Mouse (Mus musculus): ENCODE measurements around the gene Ccdc61. TPM values are rescaled to one million over a fixed set of nuclear protein-coding genes. Genes with fewer than 3 reads are reported as not detected.
"Not testable (repeated sequence)": the region's sequence is repeated elsewhere in the genome, so short reads cannot be mapped to it uniquely, and the experiment has no call there.

The Ccdc61 gene
- total RNA-seq, 4 experiments from 2014 or later: 4.0 to 5.6 (median 4.7) TPM

GRCm38 (mm10) chr7:18916254-18916653 is 6.0 kb upstream of the Ccdc61 start:
- DNase-seq (ENCODE audit: low spot score in 2 of 2): no peak

DNA sequence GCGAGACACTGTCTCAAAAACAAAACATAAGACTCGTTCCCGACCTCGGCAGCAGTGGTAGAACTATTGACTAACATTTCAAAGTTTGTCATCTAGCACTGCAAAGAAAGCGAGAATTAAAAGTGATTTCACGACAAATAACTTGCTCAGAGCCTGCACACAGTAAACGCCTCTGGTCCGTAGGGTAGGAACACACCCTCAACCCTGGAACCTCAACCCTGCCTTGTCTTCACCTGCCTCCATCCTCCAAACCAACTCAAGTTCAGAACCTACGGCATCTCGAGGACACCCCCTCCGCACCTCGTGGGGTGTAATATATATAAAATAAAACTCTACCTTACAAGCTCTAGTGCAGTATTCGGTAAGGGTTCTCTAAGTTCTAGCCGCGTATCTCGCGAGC is 418 bp downstream of the Ccdc61 start:
- no peak for DNase-seq (ENCODE audit: low spot score in 2 of 2)

- no peak for DNase-seq (ENCODE audit: low spot score in 2 of 2)
Measured at GRCm38 (mm10) chr7:18904971-18905370, 5.2 kb downstream of the Ccdc61 start.

GRCm38 (mm10) chr7:18902486-18902885 is 7.7 kb downstream of the Ccdc61 start:
- DNase-seq (ENCODE audit: low spot score in 2 of 2): no peak

DNA sequence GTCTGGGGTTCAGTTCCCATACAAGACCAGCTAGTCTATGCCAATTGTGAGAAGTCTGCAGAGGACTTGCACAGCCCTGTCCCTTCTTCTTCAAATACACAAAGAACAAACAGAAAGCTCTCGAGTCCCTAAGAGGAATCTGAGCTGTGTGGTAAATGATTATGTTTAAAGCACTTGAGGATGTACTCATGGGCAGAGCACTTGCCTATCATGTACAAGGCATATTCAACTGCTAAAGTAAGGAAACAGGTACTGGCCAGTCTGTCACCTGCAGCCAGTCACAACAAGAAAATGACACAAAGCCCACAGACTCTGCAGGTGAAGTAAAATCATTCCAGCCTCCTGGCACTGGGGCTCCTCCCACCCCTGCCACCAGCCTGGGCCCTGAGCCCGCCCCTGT is 9.7 kb downstream of the Ccdc61 start:
- DNase-seq (ENCODE audit: low spot score in 2 of 2): no peak

- DNase-seq (ENCODE audit: low spot score in 2 of 2): peak in 1 of 2 experiments; percentile 28
Measured at GRCm38 (mm10) chr7:18896536-18896935, 13.7 kb downstream of the Ccdc61 start.

DNA sequence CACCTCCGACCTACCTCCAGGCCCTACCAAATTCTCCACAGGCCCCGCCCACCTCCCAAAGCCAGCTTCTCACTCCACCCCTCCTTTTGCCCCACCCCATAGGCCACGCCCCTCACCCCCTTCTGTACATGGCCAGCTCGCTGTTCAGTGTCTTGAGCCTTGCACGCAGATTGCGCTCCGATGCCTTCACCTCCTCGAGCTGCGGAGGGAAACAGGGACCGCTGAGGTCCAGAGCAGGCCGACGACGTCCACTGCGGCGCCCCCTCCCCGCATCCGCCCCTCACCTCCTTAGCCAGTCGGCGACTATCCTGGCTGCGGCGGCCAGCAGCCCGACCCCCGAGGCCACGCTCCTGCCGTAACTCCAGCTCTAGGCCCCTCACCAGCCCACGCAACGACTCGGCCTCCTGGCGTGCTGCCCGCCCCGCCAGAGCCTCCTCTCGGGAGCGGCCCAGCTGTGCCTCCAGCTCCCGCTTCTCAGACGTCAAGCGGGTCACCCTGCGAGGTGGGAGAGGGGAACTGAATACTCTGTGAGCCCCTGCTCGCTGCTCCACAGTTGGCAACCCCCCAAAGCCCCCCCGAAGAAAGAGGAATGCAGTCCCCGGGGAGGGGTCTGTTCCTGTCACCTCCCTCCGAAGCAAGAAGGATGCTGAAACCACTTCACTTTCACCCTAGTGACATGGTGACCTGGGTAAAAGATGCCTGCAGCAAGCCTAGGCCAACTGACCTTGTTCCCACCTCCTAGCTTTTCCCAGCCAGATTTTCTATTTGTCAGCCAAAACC is 16.4 kb downstream of the Ccdc61 start:
- peak; percentile 15 to 36 for DNase-seq (ENCODE audit: low spot score in 2 of 2)

GRCm38 (mm10) chr7:18893009-18893408 is 17.2 kb downstream of the Ccdc61 start:
- DNase-seq (ENCODE audit: low spot score in 2 of 2): no peak

GRCm38 (mm10) chr7:18891872-18892599 is 18.2 kb downstream of the Ccdc61 start:
- DNase-seq (ENCODE audit: low spot score in 2 of 2): peak; percentile 49 to 65

DNA sequence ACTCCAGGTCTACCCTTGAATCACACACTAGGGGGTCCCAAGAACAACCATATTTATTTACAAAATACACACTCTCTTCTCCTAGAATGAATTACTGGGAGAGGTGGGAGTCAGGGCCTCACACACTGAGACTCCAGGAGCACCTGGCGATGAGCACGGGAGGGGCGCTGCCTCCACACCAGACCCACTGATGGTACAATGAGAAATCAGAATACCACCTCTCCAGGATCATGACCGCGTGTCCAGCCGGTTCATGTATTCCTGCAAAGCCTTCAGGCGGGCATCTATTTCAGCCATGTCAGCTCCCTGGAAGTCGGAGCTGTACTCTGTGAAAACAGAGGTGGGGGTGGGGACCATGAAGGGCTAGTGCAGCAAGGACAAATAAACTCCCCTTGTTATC is 19.4 kb downstream of the Ccdc61 start:
- DNase-seq (ENCODE audit: low spot score in 2 of 2): no peak

DNA sequence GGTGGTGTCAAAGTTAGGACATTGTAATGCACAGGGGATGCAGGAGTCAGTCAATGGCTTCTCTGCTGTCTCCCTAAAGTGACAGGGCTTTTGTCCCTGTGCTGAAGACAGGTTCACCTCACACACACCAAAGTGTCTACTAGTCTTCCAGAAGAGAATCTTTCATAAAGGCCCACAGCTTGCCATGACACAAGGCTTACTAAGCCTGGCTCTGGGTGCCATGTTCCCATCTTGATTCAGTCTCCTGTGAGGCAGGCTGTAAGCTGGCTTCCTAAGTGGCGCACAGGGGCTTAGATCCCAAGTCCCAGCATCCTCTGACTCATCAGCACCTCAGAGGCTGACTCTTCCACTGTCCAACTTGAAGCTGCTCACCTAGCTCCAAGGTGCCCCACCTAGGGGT is 23.3 kb downstream of the Ccdc61 start:
- DNase-seq (ENCODE audit: low spot score in 2 of 2): no peak

GRCm38 (mm10) chr7:18884745-18885422 is 25.3 kb downstream of the Ccdc61 start:
- DNase-seq (ENCODE audit: low spot score in 2 of 2): no peak

DNA sequence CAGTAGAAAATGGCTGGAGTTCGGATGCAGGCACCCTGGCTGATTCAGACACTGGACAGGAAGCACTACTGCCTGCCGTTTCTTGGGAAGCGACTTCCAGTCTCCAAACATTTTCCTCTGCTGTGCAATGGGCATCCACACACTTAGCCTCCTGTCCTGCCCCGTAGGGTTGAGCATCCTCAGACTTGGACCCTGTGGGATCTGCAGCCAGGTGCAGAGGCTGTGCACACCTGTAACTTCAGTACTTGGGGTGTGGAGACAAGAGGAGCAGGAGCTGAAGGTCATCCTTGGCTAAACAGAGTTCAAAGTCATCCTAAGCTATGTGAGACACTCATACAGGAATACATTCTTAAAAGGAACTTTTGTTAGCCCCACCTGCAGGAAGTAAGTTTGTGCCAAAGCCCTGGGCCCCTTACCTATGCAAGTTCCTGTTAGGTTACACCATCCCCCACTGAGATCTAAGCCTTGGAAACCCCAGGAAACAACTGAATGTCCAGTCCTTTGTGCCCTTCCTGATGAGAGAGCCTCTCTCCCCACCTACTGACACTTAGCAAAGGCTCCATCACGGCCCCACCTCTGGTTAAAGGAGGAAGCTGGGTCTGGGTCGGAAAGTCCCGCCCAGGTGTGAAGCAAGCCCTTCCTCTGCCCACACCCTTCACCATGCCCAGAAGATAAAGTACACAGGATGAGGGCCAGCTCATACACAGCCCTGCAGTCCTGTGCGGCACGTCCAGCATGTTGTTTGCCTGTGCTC is 26.0 kb downstream of the Ccdc61 start:
- DNase-seq (ENCODE audit: low spot score in 2 of 2): no peak

- no peak for DNase-seq (ENCODE audit: low spot score in 2 of 2)
Measured at GRCm38 (mm10) chr7:18878691-18879090, 31.5 kb downstream of the Ccdc61 start.

- no peak for DNase-seq (ENCODE audit: low spot score in 2 of 2)
Measured at GRCm38 (mm10) chr7:18875372-18875771, 34.8 kb downstream of the Ccdc61 start.

DNA sequence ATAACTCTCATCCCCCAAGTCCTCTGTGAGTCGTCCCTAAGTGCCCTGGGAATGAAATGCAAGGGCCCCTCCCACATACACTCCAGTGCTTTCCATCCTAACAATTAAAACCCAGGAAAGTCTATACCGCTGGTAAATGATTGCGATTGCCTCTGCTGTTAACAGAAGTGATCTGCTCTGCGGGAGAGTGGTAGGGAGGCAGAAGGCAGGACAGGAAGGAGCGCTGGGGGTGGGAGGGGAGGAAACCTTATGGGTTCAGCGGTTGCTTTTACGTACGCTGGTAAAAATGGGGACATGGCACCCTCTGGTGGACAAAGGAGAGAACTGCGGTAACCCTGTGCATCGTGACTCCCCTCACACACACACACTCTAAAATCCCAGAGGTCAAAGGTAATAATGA is 37.0 kb downstream of the Ccdc61 start:
- DNase-seq (ENCODE audit: low spot score in 2 of 2): peak; percentile 22 to 25

GRCm38 (mm10) chr7:18872816-18873215 is 37.4 kb downstream of the Ccdc61 start:
- no peak for DNase-seq (ENCODE audit: low spot score in 2 of 2)

DNA sequence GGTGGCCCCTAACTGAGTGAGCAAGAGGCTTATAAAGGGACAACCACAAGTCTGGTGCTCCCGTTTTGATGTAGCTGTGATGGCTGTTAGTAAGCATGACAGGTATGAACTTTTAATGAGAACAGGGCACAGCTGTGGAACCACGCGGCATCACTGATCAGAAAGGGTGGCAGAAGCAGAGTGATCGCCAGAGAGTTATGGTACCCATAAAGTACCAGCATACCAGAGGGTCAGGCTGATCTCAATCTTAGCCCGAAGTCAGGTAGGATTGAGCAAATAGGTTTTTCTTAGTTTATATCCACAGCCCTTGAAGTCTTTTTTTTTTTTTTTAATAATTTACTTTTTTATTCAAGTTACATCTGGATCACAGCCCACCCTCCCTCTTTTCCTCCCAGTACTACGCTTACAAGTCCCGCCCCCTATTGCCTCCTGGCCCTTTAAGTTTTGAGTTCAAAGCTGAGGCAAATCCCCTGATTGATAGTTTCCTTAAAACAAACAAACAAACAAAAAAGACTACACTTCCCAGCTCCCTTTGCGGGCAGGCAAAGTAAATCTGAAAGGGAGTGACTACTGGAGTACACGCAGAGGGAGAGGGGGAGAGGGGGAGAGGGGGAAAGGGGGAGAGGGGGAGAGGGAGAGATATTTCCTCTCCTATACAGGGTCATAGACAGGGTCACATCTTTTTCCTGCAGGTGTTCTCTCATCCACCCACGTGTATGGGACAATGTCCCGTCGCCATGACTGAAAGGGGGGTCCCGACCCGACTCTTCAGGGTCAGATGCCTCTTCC is 38.0 kb downstream of the Ccdc61 start:
- no peak for DNase-seq (ENCODE audit: low spot score in 2 of 2)

DNA sequence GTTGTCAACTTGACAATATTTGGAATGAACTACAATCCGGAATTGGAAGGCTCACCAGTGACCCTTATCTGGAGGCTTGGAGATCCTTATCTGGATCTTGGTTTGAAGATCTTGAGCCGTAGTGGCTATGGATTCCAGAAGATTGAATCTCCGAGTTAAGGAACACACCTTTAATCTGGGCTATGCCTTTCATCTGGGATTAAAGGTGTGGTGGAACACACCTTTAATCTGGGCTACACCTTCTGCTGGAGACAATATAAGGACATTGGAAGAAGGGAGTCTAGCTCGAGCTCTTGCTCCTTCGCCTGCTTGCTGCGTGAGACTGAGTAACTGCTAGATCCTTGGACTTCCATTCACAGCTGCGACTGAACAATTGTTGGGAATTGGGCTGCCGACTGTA is 39.2 kb downstream of the Ccdc61 start, which contains the start of gene Pglyrp1:
Gene Pglyrp1 (plus strand): TSS at position 301 of the 400 bp plus-strand sequence.
- DNase-seq (ENCODE audit: low spot score in 2 of 2): not testable (repeated sequence)

DNA sequence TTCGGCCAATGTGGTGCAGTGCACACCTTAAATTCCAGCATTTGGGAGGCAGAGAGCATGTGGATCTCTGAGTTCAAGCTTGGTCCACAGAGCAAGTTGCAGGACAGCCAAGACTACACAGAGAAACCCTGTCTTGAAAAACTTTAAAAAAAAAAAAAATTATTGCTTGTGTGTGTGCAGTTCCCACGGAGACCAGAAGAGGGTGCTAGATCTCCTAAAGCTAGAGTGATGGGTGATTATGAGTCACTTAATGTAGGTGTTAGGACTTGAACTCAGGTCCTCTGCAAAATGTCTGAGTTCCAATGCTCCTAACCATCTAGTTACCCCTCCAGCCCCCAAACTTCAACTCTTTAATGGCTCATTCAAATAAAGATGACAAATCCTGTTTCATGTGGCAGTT is 41.7 kb downstream of the Ccdc61 start:
- no peak for DNase-seq (ENCODE audit: low spot score in 2 of 2)

DNA sequence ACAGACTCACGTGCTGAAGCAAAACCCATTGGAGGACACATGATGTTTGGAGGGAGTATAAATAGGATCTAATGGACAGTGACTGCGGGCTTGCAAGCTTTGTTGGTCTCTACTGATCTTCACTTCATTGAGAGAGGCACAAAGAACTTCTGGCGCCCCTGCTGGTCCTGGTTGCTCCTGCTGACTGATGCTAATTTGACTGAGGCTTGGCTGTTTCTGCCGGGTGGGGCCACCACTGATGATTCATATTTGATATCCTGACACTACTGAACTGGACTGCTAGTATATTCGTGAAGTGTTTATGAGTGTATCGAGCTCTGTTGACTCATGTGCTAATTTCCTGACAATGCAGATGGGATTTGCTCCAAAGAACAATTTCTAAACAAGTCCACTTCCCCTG is 47.4 kb downstream of the Ccdc61 start:
- DNase-seq (ENCODE audit: low spot score in 2 of 2): no peak
